Comparison of ENCODE assay signal across 8 mouse cellular contexts in genomic region chr17:62458964-62459363, GRCm38 (mm10).
DNase-seq lines count a peak whose midpoint lies in the region; ATAC-seq and TF ChIP-seq lines count a peak whose summit lies in the region.

No protein-coding gene starts in this region.

- peak; percentile 95 for DNase-seq in midbrain, embryonic 11.5 days (ENCODE audit: low spot score, missing footprints)
- peak; percentile 84 for DNase-seq in adrenal gland, postnatal 14 days
- DNase-seq in fibroblast of lung, adult 2 months (ENCODE audit: low read depth): peak; percentile 51
- peak in 2 of 3 experiments; percentile 2 to 10 for DNase-seq in liver, embryonic 14.5 days (ENCODE audit: low read depth in 3 of 3, low spot score in 3 of 3)
- DNase-seq in right cerebral cortex, postnatal 25 days: peak; percentile 21

- H3K27ac ChIP-seq in midbrain, embryonic 11.5 days (ENCODE audit: low read depth, low read length): no peak overlapping the region
- H3K27ac ChIP-seq in midbrain, embryonic 15.5 days: no peak overlapping the region
- H3K27ac ChIP-seq in kidney, embryonic 14.5 days (ENCODE audit: low read depth, low read length): no peak overlapping the region
- no peak overlapping the region for H3K27ac ChIP-seq in liver, embryonic 14.5 days

- H3K9me3 ChIP-seq in midbrain, embryonic 11.5 days (ENCODE audit: control insufficient read depth, low read length): no peaks in the 10 kb centered on the region
- no peaks in the 10 kb centered on the region for H3K9me3 ChIP-seq in midbrain, embryonic 15.5 days
- no peaks in the 10 kb centered on the region for H3K9me3 ChIP-seq in kidney, embryonic 14.5 days (ENCODE audit: control insufficient read depth, low read length)
- H3K9me3 ChIP-seq in liver, embryonic 14.5 days (ENCODE audit: control insufficient read depth, low read length): no peaks in the 10 kb centered on the region

- H3K4me2 ChIP-seq in midbrain, embryonic 11.5 days: no peak overlapping the region
- no peak overlapping the region for H3K4me2 ChIP-seq in midbrain, embryonic 15.5 days
- no peak overlapping the region for H3K4me2 ChIP-seq in kidney, embryonic 14.5 days (replicated peaks; ENCODE audit: low read depth, low read length)
- H3K4me2 ChIP-seq in liver, embryonic 14.5 days (ENCODE audit: low read depth): no peak overlapping the region

- TF ChIP-seq EP300 in liver, embryonic 14.5 days (IDR thresholded peaks at IDR 0.05; ENCODE audit: low read depth): no peak

- WGBS in midbrain, embryonic 11.5 days: 50% methylated on average over 7 of the region's 7 CpGs
- 41% methylated on average over 7 of the region's 7 CpGs for WGBS in midbrain, embryonic 15.5 days
- WGBS in kidney, embryonic 14.5 days: 15% methylated on average over 7 of the region's 7 CpGs
- 21% methylated on average over 7 of the region's 7 CpGs for WGBS in liver, embryonic 14.5 days (ENCODE audit: insufficient replicate concordance)

- no peaks in the 10 kb centered on the region for H3K4me1 ChIP-seq in midbrain, embryonic 11.5 days (ENCODE audit: control insufficient read depth, insufficient read depth, low read length)
- H3K4me1 ChIP-seq in midbrain, embryonic 15.5 days: no peaks in the 10 kb centered on the region
- no peaks in the 10 kb centered on the region for H3K4me1 ChIP-seq in kidney, embryonic 14.5 days (ENCODE audit: control insufficient read depth, insufficient read depth, low read length)
- H3K4me1 ChIP-seq in liver, embryonic 14.5 days (replicated peaks; ENCODE audit: control insufficient read depth in 2 of 2, insufficient read depth in 2 of 2, low read length in 1 of 2): no peaks in the 10 kb centered on the region

- H3K36me3 ChIP-seq in midbrain, embryonic 11.5 days (ENCODE audit: control insufficient read depth, insufficient read depth, low read length): no peaks in the 10 kb centered on the region
- H3K36me3 ChIP-seq in midbrain, embryonic 15.5 days (replicated peaks): no peaks in the 10 kb centered on the region
- H3K36me3 ChIP-seq in kidney, embryonic 14.5 days (ENCODE audit: control insufficient read depth, insufficient read depth, low read length): no peaks in the 10 kb centered on the region
- H3K36me3 ChIP-seq in liver, embryonic 14.5 days (replicated peaks; ENCODE audit: control insufficient read depth, insufficient read depth, low read depth): no peaks in the 10 kb centered on the region

- no peaks in the 10 kb centered on the region for H3K27me3 ChIP-seq in midbrain, embryonic 11.5 days (ENCODE audit: control insufficient read depth, insufficient read depth, low read length)
- no peaks in the 10 kb centered on the region for H3K27me3 ChIP-seq in midbrain, embryonic 15.5 days (replicated peaks)
- no peaks in the 10 kb centered on the region for H3K27me3 ChIP-seq in kidney, embryonic 14.5 days (ENCODE audit: control insufficient read depth, insufficient read depth, low read length)
- H3K27me3 ChIP-seq in liver, embryonic 14.5 days (ENCODE audit: control insufficient read depth, insufficient read depth, low read length): no peaks in the 10 kb centered on the region

- H3K4me3 ChIP-seq in midbrain, embryonic 11.5 days (ENCODE audit: low read depth, low read length): no peak overlapping the region
- H3K4me3 ChIP-seq in midbrain, embryonic 15.5 days: no peak overlapping the region
- no peak overlapping the region for H3K4me3 ChIP-seq in kidney, embryonic 14.5 days (ENCODE audit: low read length)
- H3K4me3 ChIP-seq in liver, embryonic 14.5 days (ENCODE audit: insufficient read depth in 1 of 2, low read depth in 2 of 2, low read length in 2 of 2): no peak overlapping the region

- H3K9ac ChIP-seq in midbrain, embryonic 11.5 days (ENCODE audit: low read length): no peak overlapping the region
- no peak overlapping the region for H3K9ac ChIP-seq in midbrain, embryonic 15.5 days
- no peak overlapping the region for H3K9ac ChIP-seq in kidney, embryonic 14.5 days (ENCODE audit: low read depth, low read length)
- no peak overlapping the region for H3K9ac ChIP-seq in liver, embryonic 14.5 days (replicated peaks)

- TF ChIP-seq CTCF in liver, embryonic 14.5 days (IDR thresholded peaks at IDR 0.05; ENCODE audit: low read depth): peak; percentile 61

- ATAC-seq in midbrain, embryonic 11.5 days (ENCODE audit: low FRiP score): no peak
- no peak for ATAC-seq in midbrain, embryonic 15.5 days (replicated peaks)
- peak; percentile 74 for ATAC-seq in kidney, embryonic 14.5 days (ENCODE audit: low FRiP score, low TSS enrichment)
- no peak for ATAC-seq in liver, embryonic 14.5 days (ENCODE audit: insufficient read depth)
- no peak for ATAC-seq in monocyte, adult 5-6 weeks (replicated peaks; ENCODE audit: insufficient number of reproducible peaks, low FRiP score, low TSS enrichment, poor library complexity, severe bottlenecking)

Comparison
In these comparisons a context has a peak if more than half of its experiments do, and no peak if none do; other contexts are left out.
1. DNase-seq: peak in every context shown above with its lines; median percentile 95 in midbrain, embryonic 11.5 days; 84 in adrenal gland, postnatal 14 days; 51 in fibroblast of lung, adult 2 months; 21 in right cerebral cortex, postnatal 25 days; 6 in liver, embryonic 14.5 days.